Mouse (Mus musculus) heart, postnatal 0 days (tissue): ENCODE measurements around the gene Gm21836.

Experiments
- CTCF ChIP-seq: IDR thresholded peaks from 2 replicates; pipeline ENCODE4 v1.5.1; 2016; ENCODE audit warnings: antibody characterized with exemption, control low read depth, low read depth
- EP300 ChIP-seq: IDR thresholded peaks from 2 replicates; pipeline ENCODE4 v1.6.1; 2016; ENCODE audit warnings: antibody characterized with exemption, low read depth

GRCm38 (mm10) chr9:124475689-124476088 is 17.9 kb downstream of the Gm21836 start:
- TF ChIP-seq EP300, result no peak
- no peak for TF ChIP-seq CTCF
